Mouse (Mus musculus) CD4-positive helper T cell, adult 2 months (primary cell): Measurements from ENCODE around the gene Mup17.
"Not testable (repeated sequence)": the region's sequence is repeated elsewhere in the genome, so short reads cannot be mapped to it uniquely, and the experiment has no call there.

Experiments used
- DNase-seq: peaks from one replicate; pipeline ENCODE4 v3.0.0-alpha.2; 2012; ENCODE audit warnings: low read depth, missing footprints, low spot score

Gene Mup17

DNA sequence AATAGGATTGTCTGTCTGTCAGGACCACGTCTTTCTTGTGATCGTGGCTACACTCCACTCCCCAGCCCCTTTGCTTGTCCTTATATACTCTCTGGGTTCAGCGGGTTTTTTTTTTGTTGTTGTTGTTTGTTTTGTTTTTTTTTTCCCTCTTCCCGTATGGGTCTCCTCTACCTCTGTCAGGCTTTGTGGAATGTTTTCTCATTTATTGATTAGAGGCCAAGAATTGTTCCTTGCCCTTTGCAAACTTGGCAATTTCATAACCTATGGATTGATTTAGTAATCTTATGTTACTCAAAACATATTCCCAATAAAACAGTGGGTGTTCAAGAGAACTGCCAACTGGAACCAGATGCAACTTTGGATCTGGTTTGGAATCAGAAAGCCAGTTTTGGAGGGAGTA lies at the start of gene Mup17:
Gene Mup17, minus strand, starts transcription at position 101 of the 400 bp plus-strand sequence.
- DNase-seq, result not testable (repeated sequence)

DNA sequence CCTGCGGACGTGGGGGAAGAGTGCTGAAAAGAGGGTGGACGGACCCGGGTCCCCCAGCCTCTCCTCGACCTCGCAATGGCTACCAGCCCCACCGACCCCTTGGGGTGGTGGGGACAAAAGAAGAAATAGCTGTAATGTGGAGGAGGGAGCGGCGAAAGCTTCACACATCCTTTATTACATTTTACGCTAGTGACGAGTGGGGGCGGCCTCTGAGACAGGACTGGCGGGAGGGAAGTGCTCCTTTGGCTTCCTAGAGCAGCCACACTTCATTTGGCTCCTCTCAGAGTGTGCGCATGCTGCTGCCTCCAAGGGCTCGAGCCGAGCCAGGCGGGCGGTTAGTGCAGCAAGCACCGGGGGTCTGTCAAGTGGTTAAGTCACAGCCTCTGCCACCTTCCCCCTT lies 24.1 kb downstream of the Mup17 start:
- DNase-seq, result peak; percentile 1

DNA sequence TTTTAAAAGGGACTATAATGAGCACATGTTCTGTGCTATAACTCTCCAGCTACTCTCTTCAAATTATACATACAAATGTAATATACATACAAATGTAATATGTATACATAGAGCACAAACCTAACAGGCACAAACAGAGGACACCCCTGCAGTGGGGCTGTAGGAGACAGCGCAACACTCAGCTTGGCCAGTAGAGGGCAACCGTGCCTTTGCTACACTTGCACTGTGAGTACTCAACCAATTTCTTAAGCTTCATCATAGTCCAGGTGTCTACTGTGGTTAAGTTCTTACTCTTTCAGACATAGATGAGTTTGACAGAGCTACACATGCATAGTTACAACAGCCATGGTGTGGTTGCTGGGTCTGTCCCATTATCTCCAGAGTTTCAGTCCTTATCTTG lies 39.8 kb downstream of the Mup17 start:
- not testable (repeated sequence) for DNase-seq
